Mouse (Mus musculus) effector memory CD4-positive, alpha-beta T cell, adult 7 months (primary cell): ENCODE results near the gene Cfap54. TPM values are rescaled to one million over a fixed set of nuclear protein-coding genes. Genes with fewer than 3 reads are reported as not detected.

Experiments
- polyA plus RNA-seq: library from polyadenylated mRNA; unstranded; fragments of 100-300 nt; shearing (Covaris generic); gene quantifications from one replicate; pipeline ENCODE4 v1.2.1, GENCODE M21; 2017

Gene Cfap54
- 0.74 TPM for polyA plus RNA-seq

GRCm38 (mm10) chr10:93081133-93081779 lies at the start of gene Cfap54:
TSS of gene Cfap54 (minus strand) at chr10:93081618.

Other genes starting within 250 kb of the Cfap54 start
- gene Cdk17, start 79.3 kb upstream of the Cfap54 start, polyA plus RNA-seq = 185 TPM
- 33.8 TPM for gene Elk3, start 229.5 kb upstream of the Cfap54 start, polyA plus RNA-seq